Mouse (Mus musculus): Measurements from ENCODE around the gene Gfral. TPM values are rescaled to one million over a fixed set of nuclear protein-coding genes. Genes with fewer than 3 reads are reported as not detected.
A peak's percentile ranks its signal among the peaks of the same experiment; 100 is the strongest.
"Not testable (repeated sequence)": the region's sequence is repeated elsewhere in the genome, so short reads cannot be mapped to it uniquely, and the experiment has no call there.

Gene Gfral
- polyA plus RNA-seq, 1 experiment from 2014 or later: not detected

DNA sequence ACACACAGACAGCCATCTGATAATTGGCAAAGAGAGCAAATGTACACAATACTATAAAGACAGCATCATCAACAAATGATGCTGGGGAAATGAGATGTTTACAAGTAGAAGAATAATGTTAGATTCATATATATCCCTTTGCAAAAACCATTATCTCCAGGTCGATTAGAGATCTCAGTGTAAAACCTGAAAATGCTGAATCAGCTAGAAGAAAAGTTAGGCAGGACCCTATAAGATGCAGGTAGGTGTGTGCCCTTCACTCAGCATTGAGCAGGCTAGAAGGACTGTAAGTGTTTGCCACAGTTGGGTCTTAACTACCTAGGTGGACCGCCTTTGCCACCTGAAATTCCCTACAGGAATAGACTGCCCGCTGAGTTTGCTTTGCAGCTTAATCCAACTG, 67.9 kb downstream of the Gfral start:
- Histone ChIP-seq H3K27ac (ENCODE audit: low read depth, low read length) (no peak overlapping the region), H3K4me3 (ENCODE audit: low read depth, low read length) (no peak overlapping the region), H3K4me2 (ENCODE audit: low read length) (no peak overlapping the region), H3K9ac (ENCODE audit: low read length) (no peak overlapping the region), H3K27me3 (replicated peaks; ENCODE audit: control insufficient read depth, insufficient read depth, low read length) (no peaks in the 10 kb centered on the region), H3K4me1 (ENCODE audit: control insufficient read depth, insufficient read depth, low read length) (no peaks in the 10 kb centered on the region), H3K36me3 (ENCODE audit: control insufficient read depth, insufficient read depth, low read length) (no peaks in the 10 kb centered on the region), H3K9me3 (replicated peaks; ENCODE audit: control insufficient read depth, low read length) (no peaks in the 10 kb centered on the region)
- ATAC-seq (no peak), DNase-seq (ENCODE audit: low spot score) (no peak)
- 45% methylated on average over 3 of the region's 3 CpGs for WGBS

GRCm38 (mm10) chr9:76138378-76139109, 74.9 kb downstream of the Gfral start:
- no peaks in the 10 kb centered on the region for H3K9me3 ChIP-seq (replicated peaks; ENCODE audit: control insufficient read depth, low read length)
- no peaks in the 10 kb centered on the region for H3K27me3 ChIP-seq (replicated peaks; ENCODE audit: control insufficient read depth, insufficient read depth, low read length)
- ATAC-seq (peak; percentile 94), DNase-seq (ENCODE audit: low spot score) (peak; percentile 78)
- 40% methylated on average over 3 of the region's 3 CpGs for WGBS
- no peak overlapping the region for H3K4me2 ChIP-seq (ENCODE audit: low read length)
- no peak overlapping the region for H3K27ac ChIP-seq (ENCODE audit: low read depth, low read length)
- H3K36me3 ChIP-seq (ENCODE audit: control insufficient read depth, insufficient read depth, low read length): no peaks in the 10 kb centered on the region
- H3K4me3 ChIP-seq (ENCODE audit: low read depth, low read length): no peak overlapping the region
- no peak overlapping the region for H3K9ac ChIP-seq (ENCODE audit: low read length)
- no peaks in the 10 kb centered on the region for H3K4me1 ChIP-seq (ENCODE audit: control insufficient read depth, insufficient read depth, low read length)

DNA sequence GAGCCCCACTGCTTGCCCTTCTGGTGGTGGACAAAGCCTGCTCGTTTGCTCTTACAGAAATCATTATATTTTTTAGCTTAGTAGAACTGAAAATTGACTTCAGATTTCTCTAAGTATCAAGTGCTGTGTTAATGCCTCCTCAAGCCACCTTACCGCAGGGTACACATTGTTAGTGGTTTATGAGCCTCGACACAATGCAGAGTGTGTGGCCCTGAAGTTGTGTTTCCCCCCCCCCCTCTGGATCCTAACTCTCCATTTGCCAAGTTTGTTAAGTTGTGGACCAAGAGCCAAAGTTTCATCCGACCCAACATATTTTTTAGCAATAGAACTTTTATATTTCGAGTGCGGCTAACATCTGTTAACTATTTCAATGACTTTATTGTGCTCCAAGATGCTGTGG, 79.4 kb downstream of the Gfral start:
- H3K27ac ChIP-seq (ENCODE audit: low read depth, low read length): no peak overlapping the region
- H3K36me3 ChIP-seq (ENCODE audit: control insufficient read depth, insufficient read depth, low read length): no peaks in the 10 kb centered on the region
- H3K4me1 ChIP-seq (ENCODE audit: control insufficient read depth, insufficient read depth, low read length): no peaks in the 10 kb centered on the region
- no peak overlapping the region for H3K4me2 ChIP-seq (ENCODE audit: low read length)
- DNase-seq (ENCODE audit: low spot score) (no peak), ATAC-seq (no peak)
- no peak overlapping the region for H3K4me3 ChIP-seq (ENCODE audit: low read depth, low read length)
- no peaks in the 10 kb centered on the region for H3K9me3 ChIP-seq (replicated peaks; ENCODE audit: control insufficient read depth, low read length)
- no peak overlapping the region for H3K9ac ChIP-seq (ENCODE audit: low read length)
- H3K27me3 ChIP-seq (replicated peaks; ENCODE audit: control insufficient read depth, insufficient read depth, low read length): no peaks in the 10 kb centered on the region
- 83% methylated on average over 6 of the region's 6 CpGs for WGBS

GRCm38 (mm10) chr9:76129353-76129752, 84.1 kb downstream of the Gfral start:
- DNase-seq (ENCODE audit: low spot score) (no peak), ATAC-seq (no peak)
- H3K27me3 ChIP-seq (replicated peaks; ENCODE audit: control insufficient read depth, insufficient read depth, low read length): no peaks in the 10 kb centered on the region
- no peaks in the 10 kb centered on the region for H3K4me1 ChIP-seq (ENCODE audit: control insufficient read depth, insufficient read depth, low read length)
- H3K27ac ChIP-seq (ENCODE audit: low read depth, low read length): no peak overlapping the region
- no peaks in the 10 kb centered on the region for H3K9me3 ChIP-seq (replicated peaks; ENCODE audit: control insufficient read depth, low read length)
- WGBS: 51% methylated on average over 1 of the region's 1 CpGs
- no peak overlapping the region for H3K4me2 ChIP-seq (ENCODE audit: low read length)
- H3K4me3 ChIP-seq (ENCODE audit: low read depth, low read length): no peak overlapping the region
- H3K9ac ChIP-seq (ENCODE audit: low read length): no peak overlapping the region
- no peaks in the 10 kb centered on the region for H3K36me3 ChIP-seq (ENCODE audit: control insufficient read depth, insufficient read depth, low read length)

DNA sequence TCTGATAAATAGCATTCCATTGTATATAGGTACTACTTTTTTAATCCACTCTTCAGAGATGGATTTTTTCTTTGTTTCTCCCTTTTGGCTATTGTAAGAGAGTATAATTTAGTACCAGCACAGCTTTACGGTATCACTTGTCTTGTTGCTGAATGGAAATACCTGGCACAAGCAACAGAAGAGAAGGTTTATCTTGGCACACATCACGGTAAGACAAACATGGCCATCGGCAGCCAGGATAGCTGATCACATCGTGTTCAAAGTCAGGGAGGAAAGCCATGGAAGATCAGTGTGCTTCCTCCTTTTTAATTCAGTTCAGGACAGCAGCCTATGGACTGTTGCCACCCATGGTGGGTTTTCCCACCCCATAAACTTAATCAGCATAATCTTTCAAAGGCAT, 89.2 kb downstream of the Gfral start:
- ATAC-seq (no peak), DNase-seq (ENCODE audit: low spot score) (no peak)
- Histone ChIP-seq H3K36me3 (ENCODE audit: control insufficient read depth, insufficient read depth, low read length) (no peaks in the 10 kb centered on the region), H3K4me3 (ENCODE audit: low read depth, low read length) (no peak overlapping the region), H3K4me2 (ENCODE audit: low read length) (no peak overlapping the region), H3K27ac (ENCODE audit: low read depth, low read length) (no peak overlapping the region), H3K4me1 (ENCODE audit: control insufficient read depth, insufficient read depth, low read length) (no peaks in the 10 kb centered on the region), H3K9me3 (replicated peaks; ENCODE audit: control insufficient read depth, low read length) (no peaks in the 10 kb centered on the region), H3K9ac (ENCODE audit: low read length) (no peak overlapping the region), H3K27me3 (replicated peaks; ENCODE audit: control insufficient read depth, insufficient read depth, low read length) (no peaks in the 10 kb centered on the region)
- WGBS: 84% methylated on average over 4 of the region's 4 CpGs

GRCm38 (mm10) chr9:76122888-76123287, 90.6 kb downstream of the Gfral start:
- peak; percentile 71; the same call in 1 of the 2 replicates for ATAC-seq
- not testable (repeated sequence) for H3K27ac ChIP-seq (ENCODE audit: low read depth, low read length)
- 3% methylated on average over 2 of the region's 2 CpGs for WGBS

More at GRCm38 (mm10) chr9:76122888-76123287, 90.6 kb downstream of the Gfral start:
- H3K4me3 ChIP-seq (ENCODE audit: low read depth, low read length); H3K9ac ChIP-seq (ENCODE audit: low read length); H3K4me2 ChIP-seq (ENCODE audit: low read length); H3K9me3 ChIP-seq (replicated peaks; ENCODE audit: control insufficient read depth, low read length); H3K36me3 ChIP-seq (ENCODE audit: control insufficient read depth, insufficient read depth, low read length); H3K27me3 ChIP-seq (replicated peaks; ENCODE audit: control insufficient read depth, insufficient read depth, low read length); H3K4me1 ChIP-seq (ENCODE audit: control insufficient read depth, insufficient read depth, low read length): not testable (repeated sequence)
- DNase-seq (ENCODE audit: low spot score): peak; percentile 82

Other genes with a start within 250 kb of the Gfral start
- 17.2 and 21.5 TPM in 2 replicates for gene Hmgcll1, start 198.8 kb downstream of the Gfral start, polyA plus RNA-seq (2014; fragmentation: Nextera tagmentation; extraction: Ambion mirVana)
- gene Hcrtr2, start 110.2 kb upstream of the Gfral start, polyA plus RNA-seq (2014; fragmentation: Nextera tagmentation; extraction: Ambion mirVana): 2.2 and 3.4 TPM in 2 replicates